Mouse (Mus musculus): ENCODE measurements around the gene Shroom1. TPM values are rescaled to one million over a fixed set of nuclear protein-coding genes. Genes with fewer than 3 reads are reported as not detected.

Shroom1 gene
- polyA plus RNA-seq, 1 experiment = 12.9 TPM

DNA sequence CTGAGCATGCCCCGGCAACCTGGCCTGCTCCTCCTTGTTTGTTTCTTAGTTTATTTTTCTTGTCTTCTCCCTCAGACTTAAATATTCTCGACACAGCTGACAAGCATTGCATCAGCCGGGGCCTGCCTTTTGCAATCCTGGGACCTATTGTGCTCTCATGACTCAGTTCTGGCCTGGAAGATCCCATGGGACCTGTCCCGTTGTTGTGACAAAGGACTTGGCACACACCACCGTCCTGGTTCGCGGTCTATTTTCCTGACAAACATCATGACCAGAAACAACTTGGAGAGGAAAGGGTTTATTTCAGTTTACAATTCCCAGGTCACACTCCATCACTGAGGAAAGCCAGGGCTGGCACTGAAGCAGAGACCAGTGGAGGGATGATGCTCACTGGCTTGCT lies 51.1 kb downstream of the Shroom1 start:
- no peak for DNase-seq (ENCODE audit: low spot score)

GRCm38 (mm10) chr11:53508591-53508990 lies 51.6 kb downstream of the Shroom1 start:
- no peak for DNase-seq (ENCODE audit: low spot score)

DNA sequence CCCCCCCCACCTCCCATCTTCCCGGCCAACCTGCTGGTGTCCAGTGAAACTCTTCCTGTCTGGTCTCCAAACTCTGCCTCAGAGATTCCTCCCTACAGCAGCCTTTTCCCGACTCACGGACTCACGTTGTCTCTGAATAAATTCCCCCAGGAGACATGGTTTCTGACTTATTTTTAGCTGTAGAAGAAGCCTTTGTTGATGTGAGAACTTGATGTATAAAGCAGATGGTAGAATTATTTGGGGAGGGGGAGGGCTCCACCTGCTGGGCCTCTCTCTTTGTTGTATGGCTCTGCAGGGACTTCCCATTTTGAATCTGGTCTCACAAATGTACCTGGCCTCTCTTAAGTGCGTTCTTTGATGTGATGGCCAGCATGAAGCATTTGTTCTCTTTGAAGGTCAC lies 53.3 kb downstream of the Shroom1 start:
- no peak for DNase-seq (ENCODE audit: low spot score)

- no peak for DNase-seq (ENCODE audit: low spot score)
These were observed 60.0 kb downstream of the Shroom1 start for GRCm38 (mm10) chr11:53516775-53517627.

Other genes starting within 250 kb of the Shroom1 start
- 49.3 and 60.3 TPM in 2 replicates for gene Hspa4, start 156.7 kb upstream of the Shroom1 start, polyA plus RNA-seq (2012; rRNA removed)
- 9.4 and 11.0 TPM in 2 replicates for gene Zcchc10, start 132.5 kb upstream of the Shroom1 start, polyA plus RNA-seq (2012; rRNA removed)
- 26.9 and 33.6 TPM in 2 replicates for gene Aff4, start 106.4 kb upstream of the Shroom1 start, polyA plus RNA-seq (2012; rRNA removed)
- gene Leap2, start 34.0 kb upstream of the Shroom1 start, polyA plus RNA-seq (2012; rRNA removed) = not detected in 2 replicates
- gene Uqcrq, start 26.4 kb upstream of the Shroom1 start, polyA plus RNA-seq (2012; rRNA removed) = 266 and 310 TPM in 2 replicates
- gene Gdf9, start 26.2 kb upstream of the Shroom1 start, polyA plus RNA-seq (2012; rRNA removed) = 0.88 and 1.2 TPM in 2 replicates
- gene Gm10447, start 95 bp upstream of the Shroom1 start, polyA plus RNA-seq (2012; rRNA removed) = 1.8 and 2.9 TPM in 2 replicates
- gene Gm9837, start 13.3 kb downstream of the Shroom1 start, polyA plus RNA-seq (2012; rRNA removed) = not detected in 2 replicates
- 0.11 and 0.15 TPM in 2 replicates for gene Gm9945, start 23.0 kb downstream of the Shroom1 start, polyA plus RNA-seq (2012; rRNA removed)
- 6.5 and 7.4 TPM in 2 replicates for gene Sowaha, start 23.1 kb downstream of the Shroom1 start, polyA plus RNA-seq (2012; rRNA removed)
- 63.8 and 64.4 TPM in 2 replicates for gene Sept8, start 62.1 kb downstream of the Shroom1 start, polyA plus RNA-seq (2012; rRNA removed)
- 14.3 and 16.1 TPM in 2 replicates for gene Kif3a, start 110.2 kb downstream of the Shroom1 start, polyA plus RNA-seq (2012; rRNA removed)
- gene Il4, start 161.5 kb downstream of the Shroom1 start, polyA plus RNA-seq (2012; rRNA removed) = 0.19 and 0.37 TPM in 2 replicates
- not detected in 2 replicates for gene Il13, start 177.5 kb downstream of the Shroom1 start, polyA plus RNA-seq (2012; rRNA removed)

All from urinary bladder, adult 2 months (tissue).